Mouse (Mus musculus) embryonic facial prominence, embryonic 14.5 days (tissue): Measurements from ENCODE around the gene Baiap2. TPM values are rescaled to one million over a fixed set of nuclear protein-coding genes. Genes with fewer than 3 reads are reported as not detected.

Experiments used
- ATAC-seq: fragments of 200-750 bp; cut with Nextera tagmentation; 2 replicates; pipeline ENCODE4 v1.8.0; 2017; ENCODE audit warnings: low read depth, moderate number of reproducible peaks, moderate TSS enrichment
- DNase-seq: peaks from one replicate; pipeline ENCODE4 v3.0.0-alpha.2; 2015; ENCODE audit warnings: low spot score
- H3K27ac ChIP-seq: fragments of 300-500 bp; sonication (generic); replicated peaks from 2 replicates; pipeline ENCODE4 v1.5.1; 2014; ENCODE audit warnings: low read depth, mild to moderate bottlenecking, low read length, moderate library complexity
- H3K27me3 ChIP-seq: fragments of 300-500 bp; sonication (generic); replicated peaks from 2 replicates; pipeline ENCODE4 v1.6.1; 2014; ENCODE audit warnings: low read length; ENCODE audit not compliant: control insufficient read depth, insufficient read depth
- H3K36me3 ChIP-seq: fragments of 300-500 bp; sonication (generic); 2 replicates; pipeline ENCODE4 v1.6.1; 2014; ENCODE audit warnings: low read length, mixed read lengths; ENCODE audit not compliant: control insufficient read depth, insufficient read depth
- H3K4me1 ChIP-seq: fragments of 300-500 bp; sonication (generic); 2 replicates; pipeline ENCODE4 v1.6.1; 2014; ENCODE audit warnings: antibody characterized with exemption, low read length; ENCODE audit not compliant: control insufficient read depth, insufficient read depth
- H3K4me2 ChIP-seq: fragments of 300-500 bp; sonication (generic); 2 replicates; pipeline ENCODE4 v1.6.1; 2014; ENCODE audit warnings: low read depth, mild to moderate bottlenecking, low read length, moderate library complexity, mixed read lengths
- H3K4me3 ChIP-seq: fragments of 300-500 bp; sonication (generic); 2 replicates; pipeline ENCODE4 v1.5.1; 2014; ENCODE audit warnings: low read depth, mild to moderate bottlenecking, low read length
- H3K9ac ChIP-seq: fragments of 300-500 bp; sonication (generic); 2 replicates; pipeline ENCODE4 v1.6.1; 2014; ENCODE audit warnings: low read depth, mild to moderate bottlenecking, low read length, moderate library complexity, mixed read lengths
- H3K9me3 ChIP-seq: fragments of 300-500 bp; sonication (generic); 2 replicates; pipeline ENCODE4 v1.6.1; 2016; ENCODE audit warnings: low read length; ENCODE audit not compliant: control insufficient read depth
- WGBS: fragments of 180-500 bp; shearing (Covaris S2); extraction: QIAGEN DNeasy Blood & Tissue Kit; methylation state at CpG from one replicate; pipeline ENCODE4 v1.1.7; 2014; 5-methylcytosine and 5-hydroxymethylcytosine counted together
- polyA plus RNA-seq: library from polyadenylated mRNA; unstranded; fragments of >200 nt; fragmentation: Nextera tagmentation; extraction: Ambion mirVana; gene quantifications from 2 replicates; pipeline ENCODE4 v1.2.1, GENCODE M21; 2014

Baiap2 gene
- polyA plus RNA-seq, 1 experiment from 2014 or later: 26.5 TPM

- no peak overlapping the region for H3K4me2 ChIP-seq
- H3K9me3 ChIP-seq: no peaks in the 10 kb centered on the region
- H3K9ac ChIP-seq: no peak overlapping the region
- H3K27ac ChIP-seq: no peak overlapping the region
- DNase-seq (no peak), ATAC-seq (no peak)
- H3K4me3 ChIP-seq: no peak overlapping the region
- no peaks in the 10 kb centered on the region for H3K27me3 ChIP-seq
- WGBS: 46% methylated on average over 8 of the region's 8 CpGs
- no peaks in the 10 kb centered on the region for H3K36me3 ChIP-seq
- no peaks in the 10 kb centered on the region for H3K4me1 ChIP-seq
These were observed 89.5 kb downstream of the Baiap2 start for GRCm38 (mm10) chr11:120032052-120032451.

- no peaks in the 10 kb centered on the region for H3K36me3 ChIP-seq
- ATAC-seq (no peak), DNase-seq (no peak)
- H3K27me3 ChIP-seq: no peaks in the 10 kb centered on the region
- H3K4me2 ChIP-seq: no peak overlapping the region
- H3K4me1 ChIP-seq: no peaks in the 10 kb centered on the region
- WGBS: 62% methylated on average over 3 of the region's 3 CpGs
- H3K4me3 ChIP-seq: no peak overlapping the region
- H3K9ac ChIP-seq: no peak overlapping the region
- H3K27ac ChIP-seq: no peak overlapping the region
- H3K9me3 ChIP-seq: no peaks in the 10 kb centered on the region
These were observed 90.9 kb downstream of the Baiap2 start for GRCm38 (mm10) chr11:120033473-120033872.

GRCm38 (mm10) chr11:120034306-120034705 lies 91.7 kb downstream of the Baiap2 start:
- Histone ChIP-seq H3K4me1 (no peaks in the 10 kb centered on the region), H3K9ac (no peak overlapping the region), H3K4me2 (no peak overlapping the region), H3K4me3 (no peak overlapping the region), H3K27me3 (no peaks in the 10 kb centered on the region), H3K27ac (no peak overlapping the region), H3K9me3 (no peaks in the 10 kb centered on the region), H3K36me3 (no peaks in the 10 kb centered on the region)
- DNase-seq (no peak), ATAC-seq (no peak)
- 37% methylated on average over 3 of the region's 3 CpGs for WGBS

- Histone ChIP-seq H3K36me3 (no peaks in the 10 kb centered on the region), H3K9ac (no peak overlapping the region), H3K27me3 (no peaks in the 10 kb centered on the region), H3K27ac (no peak overlapping the region), H3K4me1 (no peaks in the 10 kb centered on the region), H3K4me3 (no peak overlapping the region), H3K4me2 (no peak overlapping the region), H3K9me3 (no peaks in the 10 kb centered on the region)
- 63% methylated on average over 5 of the region's 5 CpGs for WGBS
- ATAC-seq (no peak), DNase-seq (no peak)
These were observed 92.2 kb downstream of the Baiap2 start for GRCm38 (mm10) chr11:120034762-120035161.

- WGBS: 28% methylated on average over 4 of the region's 4 CpGs
- H3K9ac ChIP-seq: no peak overlapping the region
- no peak for ATAC-seq
These were observed 97.0 kb downstream of the Baiap2 start for GRCm38 (mm10) chr11:120039581-120039980.

GRCm38 (mm10) chr11:120040440-120040839 lies 97.9 kb downstream of the Baiap2 start:
- DNase-seq (no peak), ATAC-seq (no peak)
- Histone ChIP-seq H3K9ac (no peak overlapping the region), H3K4me1 (no peaks in the 10 kb centered on the region), H3K4me2 (no peak overlapping the region), H3K4me3 (no peak overlapping the region), H3K27me3 (no peaks in the 10 kb centered on the region), H3K9me3 (no peaks in the 10 kb centered on the region), H3K27ac (no peak overlapping the region; the same call in 1 of the 2 replicates), H3K36me3 (no peaks in the 10 kb centered on the region)
- WGBS: 66% methylated on average over 8 of the region's 8 CpGs

More at GRCm38 (mm10) chr11:120039581-120039980, 97.0 kb downstream of the Baiap2 start:
- H3K27ac ChIP-seq: no peak overlapping the region; the same call in 1 of the 2 replicates
- no peaks in the 10 kb centered on the region for H3K36me3 ChIP-seq
- H3K27me3 ChIP-seq: no peaks in the 10 kb centered on the region
- no peaks in the 10 kb centered on the region for H3K4me1 ChIP-seq
- H3K4me3 ChIP-seq: no peak overlapping the region
- no peak overlapping the region for H3K4me2 ChIP-seq
- DNase-seq: no peak
- no peaks in the 10 kb centered on the region for H3K9me3 ChIP-seq

GRCm38 (mm10) chr11:120041191-120042123 lies 98.9 kb downstream of the Baiap2 start:
- Histone ChIP-seq H3K27ac (no peak overlapping the region), H3K4me2 (no peak overlapping the region), H3K4me1 (peaks cover 6% of the 10 kb centered on the region), H3K9ac (no peak overlapping the region), H3K27me3 (peaks cover 4% of the 10 kb centered on the region; the same call in 1 of the 2 replicates), H3K9me3 (no peaks in the 10 kb centered on the region), H3K36me3 (no peaks in the 10 kb centered on the region), H3K4me3 (no peak overlapping the region)
- ATAC-seq: no peak
- DNase-seq: peak; percentile 48
- 61% methylated on average over 12 of the region's 13 CpGs for WGBS

GRCm38 (mm10) chr11:120042141-120042838 lies 99.7 kb downstream of the Baiap2 start:
- H3K27me3 ChIP-seq: peaks cover 10% of the 10 kb centered on the region; the same call in 1 of the 2 replicates
- H3K36me3 ChIP-seq: no peaks in the 10 kb centered on the region
- no peak overlapping the region for H3K9ac ChIP-seq
- H3K4me3 ChIP-seq: no peak overlapping the region
- H3K9me3 ChIP-seq: no peaks in the 10 kb centered on the region
- DNase-seq (no peak), ATAC-seq (no peak)
- H3K27ac ChIP-seq: no peak overlapping the region
- peaks cover 8% of the 10 kb centered on the region for H3K4me1 ChIP-seq
- no peak overlapping the region for H3K4me2 ChIP-seq
- WGBS: 68% methylated on average over 6 of the region's 7 CpGs
